ENCODE assay signal across 7 mouse cellular contexts in genomic region chr3:144203988-144204412, GRCm38 (mm10). TPM values are rescaled to one million over a fixed set of nuclear protein-coding genes. Genes with fewer than 3 reads are reported as not detected.
DNase-seq lines count a peak whose midpoint lies in the region; ATAC-seq and TF ChIP-seq lines count a peak whose summit lies in the region.

No protein-coding gene starts in this region.

- H3K27ac ChIP-seq in neural tube, embryonic 11.5 days (ENCODE audit: low read depth, low read length) = peak overlapping the region; percentile 88
- H3K27ac ChIP-seq in hindbrain, embryonic 16.5 days (ENCODE audit: low read depth, low read length) = peak overlapping the region; percentile 99
- H3K27ac ChIP-seq in midbrain, postnatal 0 days (ENCODE audit: low read depth, low read length) = peak overlapping the region; percentile 93

- H3K27me3 ChIP-seq in neural tube, embryonic 11.5 days (ENCODE audit: control insufficient read depth, insufficient read depth, low read length) = no peaks in the 10 kb centered on the region
- H3K27me3 ChIP-seq in hindbrain, embryonic 16.5 days (replicated peaks; ENCODE audit: control insufficient read depth, insufficient read depth, low read length) = no peaks in the 10 kb centered on the region
- H3K27me3 ChIP-seq in midbrain, postnatal 0 days (ENCODE audit: insufficient read depth, low read length) = no peaks in the 10 kb centered on the region

- peaks cover 9% of the 10 kb centered on the region; the same call in 1 of the 2 replicates for H3K4me1 ChIP-seq in neural tube, embryonic 11.5 days (ENCODE audit: control insufficient read depth, insufficient read depth, low read length)
- peaks cover 15% of the 10 kb centered on the region for H3K4me1 ChIP-seq in hindbrain, embryonic 16.5 days (ENCODE audit: control insufficient read depth, insufficient read depth, low read depth, low read length)
- peaks cover 6% of the 10 kb centered on the region; the same call in 1 of the 2 replicates for H3K4me1 ChIP-seq in midbrain, postnatal 0 days (ENCODE audit: insufficient read depth, low read length)

- peak overlapping the region; percentile 80 for H3K4me3 ChIP-seq in neural tube, embryonic 11.5 days (ENCODE audit: low read depth, low read length)
- peak overlapping the region; percentile 77 for H3K4me3 ChIP-seq in hindbrain, embryonic 16.5 days (ENCODE audit: low read length)
- H3K4me3 ChIP-seq in midbrain, postnatal 0 days (ENCODE audit: low read depth, low read length) = peak overlapping the region; percentile 80

- intact Hi-C loops in left cerebral cortex, postnatal 4 days (cut with DNase I) = loop anchor here (5.0 to 10.0 kb wide), 3 partner anchors 191 to 959 kb away; no protein-coding TSS in a partner anchor

- WGBS in neural tube, embryonic 11.5 days = under 1% methylated on average over 5 of the region's 5 CpGs
- WGBS in hindbrain, embryonic 16.5 days = under 1% methylated on average over 5 of the region's 5 CpGs
- WGBS in midbrain, postnatal 0 days = under 1% methylated on average over 5 of the region's 5 CpGs

- ATAC-seq in neural tube, embryonic 11.5 days (ENCODE audit: insufficient read depth, low FRiP score, low TSS enrichment) = no peak
- ATAC-seq in hindbrain, embryonic 16.5 days = no peak
- no peak for ATAC-seq in midbrain, postnatal 0 days (ENCODE audit: low FRiP score)

- peak overlapping the region; percentile 75 for H3K4me2 ChIP-seq in neural tube, embryonic 11.5 days (ENCODE audit: low read depth)
- H3K4me2 ChIP-seq in hindbrain, embryonic 16.5 days (ENCODE audit: low read length) = peak overlapping the region; percentile 90
- H3K4me2 ChIP-seq in midbrain, postnatal 0 days (ENCODE audit: low read depth, low read length, poor library complexity, severe bottlenecking) = peak overlapping the region; percentile 97

- no peak for DNase-seq in neural tube, embryonic 11.5 days (ENCODE audit: low spot score)
- no peak for DNase-seq in neural tube, embryonic 10.5 days (ENCODE audit: extremely low spot score, low spot score)
- peak; percentile 70 for DNase-seq in embryo, embryonic 10.5 days (ENCODE audit: low spot score)
- no peak for DNase-seq in midbrain, postnatal 0 days (ENCODE audit: low spot score)
- no peak for DNase-seq in cerebellum, adult 9-11 months
- no peak for DNase-seq in left cerebral cortex, postnatal 4 days

- no peaks in the 10 kb centered on the region; the same call in 1 of the 2 replicates for H3K36me3 ChIP-seq in neural tube, embryonic 11.5 days (ENCODE audit: control insufficient read depth, insufficient read depth, low read length)
- no peaks in the 10 kb centered on the region for H3K36me3 ChIP-seq in hindbrain, embryonic 16.5 days (ENCODE audit: control insufficient read depth, insufficient read depth, low read length)
- H3K36me3 ChIP-seq in midbrain, postnatal 0 days (ENCODE audit: insufficient read depth, low read length) = no peaks in the 10 kb centered on the region

- no peaks in the 10 kb centered on the region for H3K9me3 ChIP-seq in neural tube, embryonic 11.5 days (ENCODE audit: control insufficient read depth, low read length)
- no peaks in the 10 kb centered on the region for H3K9me3 ChIP-seq in hindbrain, embryonic 16.5 days (ENCODE audit: control insufficient read depth, low read length)
- H3K9me3 ChIP-seq in midbrain, postnatal 0 days (ENCODE audit: low read length) = no peaks in the 10 kb centered on the region

- no peak for TF ChIP-seq CTCF in midbrain, postnatal 0 days (IDR thresholded peaks at IDR 0.05)

- peak overlapping the region; percentile 93 for H3K9ac ChIP-seq in neural tube, embryonic 11.5 days (ENCODE audit: low read length)
- peak overlapping the region; percentile 92 for H3K9ac ChIP-seq in hindbrain, embryonic 16.5 days (ENCODE audit: low read depth, low read length)
- H3K9ac ChIP-seq in midbrain, postnatal 0 days (replicated peaks; ENCODE audit: low read length, poor library complexity, severe bottlenecking) = peak overlapping the region; percentile 87

RNA-seq across cellular contexts. Expression of gene Lmo4, which starts 1.0 kb away (rescaled TPM):
- polyA plus RNA-seq in neural tube, embryonic 11.5 days (2014; fragmentation: Nextera tagmentation; extraction: Ambion mirVana) = 62.2 and 70.7 TPM in 2 replicates
- 132 and 159 TPM in 2 replicates for polyA plus RNA-seq in hindbrain, embryonic 16.5 days (2015; fragmentation: Nextera tagmentation; extraction: Ambion mirVana)
- total RNA-seq in midbrain, postnatal 0 days (2014; rRNA removed) = 113 and 139 TPM in 2 replicates
- polyA plus RNA-seq in midbrain, postnatal 0 days (2015; fragmentation: Nextera tagmentation; extraction: Ambion mirVana) = 75.2 and 77.9 TPM in 2 replicates
- total RNA-seq in left cerebral cortex, postnatal 4 days (2021) = 100 to 1,000 TPM; 268 to 293 TPM
